In the genomic region with DNA sequence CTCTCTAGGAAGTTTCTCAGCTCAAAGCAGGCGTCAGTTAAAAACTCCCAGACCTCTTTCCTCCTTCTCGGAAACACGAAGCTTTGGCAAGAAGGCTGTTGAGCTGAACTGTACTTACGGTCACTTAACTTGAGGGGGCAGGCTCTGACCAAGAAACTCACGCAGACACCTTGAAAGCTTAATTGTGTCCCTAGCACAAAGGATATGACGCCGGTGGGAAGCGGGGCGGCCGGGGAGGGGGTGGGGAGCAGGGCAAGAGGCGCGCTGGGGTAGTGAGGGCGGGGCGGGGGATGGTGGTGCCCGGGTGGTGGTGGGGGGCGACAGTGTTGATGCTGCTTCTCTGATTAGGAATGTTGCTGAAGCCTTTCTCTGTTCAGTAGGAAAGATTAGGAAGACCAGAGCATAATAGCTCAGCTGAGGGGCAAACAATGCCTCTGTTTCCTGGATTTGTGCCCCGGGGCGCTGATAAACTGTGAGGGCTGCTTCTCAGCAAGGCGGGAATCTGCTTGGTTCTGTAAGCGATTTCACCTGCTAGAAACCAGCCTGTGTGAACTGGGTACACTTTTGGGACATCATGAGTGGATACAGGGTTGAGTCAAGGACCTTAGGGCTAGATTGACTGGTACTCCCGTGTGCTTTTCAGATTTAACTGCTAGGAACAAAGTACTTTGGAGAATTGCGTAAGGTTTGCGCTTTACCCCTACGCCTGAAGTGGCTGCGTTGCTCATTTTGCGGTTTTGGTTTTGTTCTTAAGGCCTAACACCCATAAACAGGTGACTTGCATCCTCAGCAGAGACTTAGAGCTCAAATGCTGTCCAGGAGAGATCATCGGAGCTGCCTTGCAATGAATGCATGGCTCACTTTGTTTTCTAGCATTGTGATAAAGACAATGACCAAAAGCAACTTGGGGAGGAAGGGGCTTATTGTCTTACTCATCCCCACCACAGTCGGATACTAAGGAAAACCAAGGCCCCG, we compare ENCODE assay signal across 9 mouse cellular contexts. TPM values are rescaled to one million over a fixed set of nuclear protein-coding genes. Genes with fewer than 3 reads are reported as not detected.
DNase-seq lines count a peak whose midpoint lies in the region; ATAC-seq and TF ChIP-seq lines count a peak whose summit lies in the region.
"Had no signal": no experiment of that assay in that cellular context is flagged by ENCODE, and none has a peak within 500 bp of the region (broad histone marks: within the 10 kb centered on the region; RNA-seq: fewer than 3 reads in every experiment).

No protein-coding gene starts in this region.

- H3K36me3 ChIP-seq in hindbrain, embryonic 15.5 days = no peaks in the 10 kb centered on the region
- H3K36me3 ChIP-seq in limb, embryonic 12.5 days = no peaks in the 10 kb centered on the region
- H3K36me3 ChIP-seq in midbrain, embryonic 10.5 days = no peaks in the 10 kb centered on the region
- H3K36me3 ChIP-seq in stomach, embryonic 16.5 days (ENCODE audit: control insufficient read depth, insufficient read depth, low read length) = no peaks in the 10 kb centered on the region

- peak overlapping the region; percentile 67 for H3K4me2 ChIP-seq in hindbrain, embryonic 15.5 days
- H3K4me2 ChIP-seq in limb, embryonic 12.5 days = peak overlapping the region; percentile 66
- H3K4me2 ChIP-seq in stomach, embryonic 16.5 days (ENCODE audit: low read depth, low read length) = peak overlapping the region; percentile 62

- peak overlapping the region; percentile 32 for H3K4me3 ChIP-seq in brown adipose tissue, adult 24 weeks (ENCODE audit: insufficient read depth, low read depth, low read length)
- peak overlapping the region; percentile 48 for H3K4me3 ChIP-seq in gastrocnemius, adult 2 months
- peak overlapping the region; percentile 30 for H3K4me3 ChIP-seq in hindbrain, embryonic 15.5 days
- H3K4me3 ChIP-seq in limb, embryonic 12.5 days (replicated peaks) = peak overlapping the region; percentile 39
- peak overlapping the region; percentile 54 for H3K4me3 ChIP-seq in midbrain, embryonic 10.5 days
- H3K4me3 ChIP-seq in stomach, embryonic 16.5 days (replicated peaks; ENCODE audit: low read length) = peak overlapping the region; percentile 38

- peak overlapping the region; percentile 25; the same call in 1 of the 2 replicates for H3K9ac ChIP-seq in hindbrain, embryonic 15.5 days
- H3K9ac ChIP-seq in limb, embryonic 12.5 days (replicated peaks) = peak overlapping the region; percentile 59
- H3K9ac ChIP-seq in stomach, embryonic 16.5 days (ENCODE audit: low read length) = peak overlapping the region; percentile 60

- no peaks in the 10 kb centered on the region for H3K27me3 ChIP-seq in hindbrain, embryonic 15.5 days
- no peaks in the 10 kb centered on the region for H3K27me3 ChIP-seq in limb, embryonic 12.5 days
- H3K27me3 ChIP-seq in midbrain, embryonic 10.5 days (ENCODE audit: low read depth, poor library complexity, severe bottlenecking) = no peaks in the 10 kb centered on the region
- H3K27me3 ChIP-seq in stomach, embryonic 16.5 days (ENCODE audit: control insufficient read depth, insufficient read depth, low read length) = no peaks in the 10 kb centered on the region

- intact Hi-C loops in gastrocnemius, adult 2 months (cut with DNase I) = loop anchor here (2.0 to 5.0 kb wide), 2 partner anchors 75 to 132 kb away; no protein-coding TSS in a partner anchor

- peak; percentile 59 for TF ChIP-seq CTCF in gastrocnemius, adult 2 months (IDR thresholded peaks at IDR 0.05)

- peaks cover 9% of the 10 kb centered on the region; the same call in 1 of the 2 replicates for H3K4me1 ChIP-seq in brown adipose tissue, adult 24 weeks (ENCODE audit: control insufficient read depth, insufficient read depth, insufficient read length, low read length)
- peaks cover 8% of the 10 kb centered on the region for H3K4me1 ChIP-seq in hindbrain, embryonic 15.5 days (replicated peaks)
- 0 out of 2 replicates have a peak, but pooled peaks cover 10% of the 10 kb centered on the region for H3K4me1 ChIP-seq in limb, embryonic 12.5 days (replicated peaks)
- H3K4me1 ChIP-seq in midbrain, embryonic 10.5 days = peaks cover 20% of the 10 kb centered on the region
- H3K4me1 ChIP-seq in stomach, embryonic 16.5 days (ENCODE audit: control insufficient read depth, insufficient read depth, low read length) = peaks cover 5% of the 10 kb centered on the region; the same call in 1 of the 2 replicates

- no peaks in the 10 kb centered on the region for H3K9me3 ChIP-seq in hindbrain, embryonic 15.5 days
- H3K9me3 ChIP-seq in limb, embryonic 12.5 days = no peaks in the 10 kb centered on the region
- 0 out of 2 replicates have a peak, but pooled peaks cover 4% of the 10 kb centered on the region for H3K9me3 ChIP-seq in midbrain, embryonic 10.5 days (replicated peaks)
- no peaks in the 10 kb centered on the region for H3K9me3 ChIP-seq in stomach, embryonic 16.5 days (replicated peaks; ENCODE audit: control insufficient read depth, low read length)

- WGBS in hindbrain, embryonic 15.5 days = 8% methylated on average over 29 of the region's 29 CpGs
- WGBS in limb, embryonic 12.5 days = 19% methylated on average over 29 of the region's 29 CpGs
- WGBS in midbrain, embryonic 10.5 days = 7% methylated on average over 29 of the region's 29 CpGs
- WGBS in stomach, embryonic 16.5 days = 16% methylated on average over 29 of the region's 29 CpGs

- DNase-seq in layer of hippocampus, adult 9-11 months = peak; percentile 16
- no peak for DNase-seq in layer of hippocampus, postnatal 36 days
- peak; percentile 36 for DNase-seq in gastrocnemius, adult 2 months
- DNase-seq in midbrain, embryonic 10.5 days (ENCODE audit: low spot score) = peak; percentile 85

- ATAC-seq in hindbrain, embryonic 15.5 days (ENCODE audit: low FRiP score, low read depth) = peak; percentile 90
- peak; percentile 88 for ATAC-seq in limb, embryonic 12.5 days (ENCODE audit: insufficient number of reproducible peaks, insufficient read depth, low FRiP score, low TSS enrichment, low read depth)
- peak; percentile 78 for ATAC-seq in stomach, embryonic 16.5 days (ENCODE audit: insufficient read depth, low FRiP score)

- peak overlapping the region; percentile 85 for H3K27ac ChIP-seq in brown adipose tissue, adult 24 weeks (replicated peaks; ENCODE audit: low read depth, low read length)
- peak overlapping the region; percentile 70 for H3K27ac ChIP-seq in gastrocnemius, adult 2 months
- peak overlapping the region; percentile 45; the same call in 1 of the 2 replicates for H3K27ac ChIP-seq in hindbrain, embryonic 15.5 days (replicated peaks)
- H3K27ac ChIP-seq in limb, embryonic 12.5 days = peak overlapping the region; percentile 69; the same call in 1 of the 2 replicates
- H3K27ac ChIP-seq in midbrain, embryonic 10.5 days (replicated peaks) = peak overlapping the region; percentile 89
- peak overlapping the region; percentile 3; the same call in 1 of the 2 replicates for H3K27ac ChIP-seq in stomach, embryonic 16.5 days (ENCODE audit: low read length)

RNA-seq across cellular contexts. Expression of gene Adgrf5, which starts 33.2 kb away (rescaled TPM):
- 10 to 100 TPM; 29.3 to 30.9 TPM for total RNA-seq in layer of hippocampus, postnatal 36 days (2021)
- polyA plus RNA-seq in brown adipose tissue, adult 24 weeks (2012; ENCODE audit: insufficient read depth, insufficient read length, missing spikeins) = 51.4 and 76.4 TPM in 2 replicates
- total RNA-seq in gastrocnemius, adult 2 months (2021) = 10 to 100 TPM; 78.8 to 85.4 TPM
- polyA plus RNA-seq in hindbrain, embryonic 15.5 days (2015; fragmentation: Nextera tagmentation; extraction: Ambion mirVana) = 7.6 and 9.0 TPM in 2 replicates
- 10.2 and 12.2 TPM in 2 replicates for polyA plus RNA-seq in limb, embryonic 12.5 days (2016; fragmentation: Nextera tagmentation; extraction: Ambion mirVana)
- 6.6 and 9.3 TPM in 2 replicates for polyA plus RNA-seq in midbrain, embryonic 10.5 days (2016; fragmentation: Nextera tagmentation; extraction: Ambion mirVana)
- polyA plus RNA-seq in stomach, embryonic 16.5 days (2015; fragmentation: Nextera tagmentation; extraction: Ambion mirVana) = 16.0 and 16.3 TPM in 2 replicates
- total RNA-seq: MEL had no signal

RNA-seq across cellular contexts. Expression of gene Adgrf1, which starts 56.9 kb away (rescaled TPM):
- not detected for total RNA-seq in layer of hippocampus, postnatal 36 days (2021)
- not detected in 2 replicates for polyA plus RNA-seq in brown adipose tissue, adult 24 weeks (2012; ENCODE audit: insufficient read depth, insufficient read length, missing spikeins)
- total RNA-seq in gastrocnemius, adult 2 months (2021) = not detected
- not detected in 2 replicates for polyA plus RNA-seq in hindbrain, embryonic 15.5 days (2015; fragmentation: Nextera tagmentation; extraction: Ambion mirVana)
- polyA plus RNA-seq in limb, embryonic 12.5 days (2016; fragmentation: Nextera tagmentation; extraction: Ambion mirVana) = not detected in 2 replicates
- polyA plus RNA-seq in midbrain, embryonic 10.5 days (2016; fragmentation: Nextera tagmentation; extraction: Ambion mirVana) = not detected in 2 replicates
- polyA plus RNA-seq in stomach, embryonic 16.5 days (2015; fragmentation: Nextera tagmentation; extraction: Ambion mirVana) = 0.05 and 0.14 TPM in 2 replicates
- total RNA-seq: MEL had no signal

Comparison
In these comparisons a context has a peak if more than half of its experiments do, and no peak if none do; other contexts are left out.
1. DNase-seq: peak in layer of hippocampus, adult 9-11 months (single experiment), gastrocnemius, adult 2 months (single experiment) and midbrain, embryonic 10.5 days (single experiment); none in layer of hippocampus, postnatal 36 days (0 of 2).
2. H3K27ac ChIP-seq: peak in every context shown above with its lines; median percentile 89 in midbrain, embryonic 10.5 days; 85 in brown adipose tissue, adult 24 weeks; 70 in gastrocnemius, adult 2 months; 69 in limb, embryonic 12.5 days; 45 in hindbrain, embryonic 15.5 days; 3 in stomach, embryonic 16.5 days.
3. Peak in every context shown above with its lines, with median percentiles within 50 percentile points of each other: H3K4me3 ChIP-seq, ATAC-seq, H3K4me2 ChIP-seq and H3K9ac ChIP-seq.